Mouse (Mus musculus): Measurements from ENCODE around the gene Ablim1. TPM values are rescaled to one million over a fixed set of nuclear protein-coding genes. Genes with fewer than 3 reads are reported as not detected.
"Not testable (repeated sequence)": the region's sequence is repeated elsewhere in the genome, so short reads cannot be mapped to it uniquely, and the experiment has no call there.

Ablim1 gene
- polyA plus RNA-seq, 1 experiment from 2014 or later, result 46.9 TPM

DNA sequence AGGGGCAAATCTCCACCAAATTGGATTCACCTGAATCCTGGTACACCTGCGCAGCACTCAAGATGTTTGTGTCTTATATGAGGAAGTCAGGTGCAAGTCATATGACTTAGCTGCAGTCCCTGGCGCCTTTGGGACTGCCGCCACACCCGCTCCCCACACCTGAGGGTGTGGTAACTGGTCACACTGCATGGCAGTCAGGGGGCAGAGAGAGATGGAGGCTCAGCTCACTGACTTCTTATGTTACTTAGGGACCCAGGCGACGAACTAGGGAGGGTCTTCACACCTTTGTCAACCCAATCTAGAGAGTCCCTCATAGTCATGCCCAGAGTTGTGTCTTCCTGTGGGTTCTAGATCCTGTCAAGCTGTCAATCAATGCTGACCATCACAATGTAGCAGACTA lies 179.1 kb downstream of the Ablim1 start:
- H3K27ac ChIP-seq (replicated peaks in 1 of 2; ENCODE audit: control insufficient read depth in 1 of 2, insufficient read depth in 1 of 2, low read depth in 2 of 2, low read length in 2 of 2); H3K4me3 ChIP-seq (ENCODE audit: control insufficient read depth in 1 of 2, insufficient read depth in 1 of 2, low read depth in 1 of 2, low read length in 2 of 2); H3K4me2 ChIP-seq (ENCODE audit: low read length); H3K9ac ChIP-seq (ENCODE audit: low read length); H3K9me3 ChIP-seq (ENCODE audit: control insufficient read depth, low read length); H3K27me3 ChIP-seq (ENCODE audit: control insufficient read depth, insufficient read depth, low read length); ATAC-seq (ENCODE audit: insufficient number of reproducible peaks, insufficient read depth, low FRiP score, low read depth): not testable (repeated sequence)
- peaks cover 3 to 17% of the 10 kb centered on the region in 2 experiments; a peak in 3 of 4 replicates for H3K4me1 ChIP-seq (ENCODE audit: control insufficient read depth in 2 of 2, insufficient read depth in 2 of 2, low read length in 2 of 2)
- 90% methylated on average over 6 of the region's 6 CpGs for WGBS
- H3K36me3 ChIP-seq (ENCODE audit: control insufficient read depth, insufficient read depth, low read length), result peaks cover 30% of the 10 kb centered on the region

DNA sequence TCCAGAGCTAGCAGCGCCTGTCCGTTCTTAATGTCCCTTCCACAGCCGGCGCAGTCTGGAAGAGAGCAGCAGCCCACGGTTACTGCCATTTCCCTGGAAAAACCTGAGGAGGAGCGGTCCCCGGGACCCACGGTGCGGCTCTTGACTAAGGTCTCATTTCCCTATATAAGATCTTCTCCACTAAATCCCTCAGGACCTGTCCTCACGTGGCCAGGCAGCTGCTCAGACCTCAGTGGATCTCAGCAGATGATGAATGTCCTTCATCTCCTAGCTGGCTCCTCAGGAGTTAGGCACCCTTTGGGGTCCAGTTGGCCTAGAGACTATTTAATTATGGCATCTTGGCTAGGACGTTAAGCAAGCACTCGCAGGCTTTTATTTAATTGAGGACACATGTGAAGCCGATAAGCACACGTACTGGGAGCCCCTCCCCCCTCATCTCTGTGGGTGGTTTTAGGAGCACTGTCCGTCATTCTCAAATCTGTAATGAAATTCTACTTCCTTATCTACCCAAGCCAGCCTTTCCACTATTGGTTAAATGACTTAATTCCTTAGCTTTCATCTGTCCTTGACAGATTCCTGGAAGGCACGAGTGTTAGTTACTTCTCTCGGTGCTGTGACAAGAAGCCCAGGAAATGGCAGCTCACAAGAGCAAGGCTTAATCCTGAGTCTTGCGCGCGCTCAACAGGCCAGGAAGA lies 179.9 kb downstream of the Ablim1 start:
- no peak overlapping the region for H3K9ac ChIP-seq (ENCODE audit: low read length)
- ATAC-seq (ENCODE audit: insufficient number of reproducible peaks, insufficient read depth, low FRiP score, low read depth), result no peak
- H3K27me3 ChIP-seq (ENCODE audit: control insufficient read depth, insufficient read depth, low read length), result no peaks in the 10 kb centered on the region
- H3K4me2 ChIP-seq (ENCODE audit: low read length), result peak overlapping the region; percentile 19; the same call in 1 of the 2 replicates
- no peak overlapping the region for H3K4me3 ChIP-seq (ENCODE audit: control insufficient read depth in 1 of 2, insufficient read depth in 1 of 2, low read depth in 1 of 2, low read length in 2 of 2)
- peaks cover 3 to 19% of the 10 kb centered on the region in 2 experiments; a peak in 3 of 4 replicates for H3K4me1 ChIP-seq (ENCODE audit: control insufficient read depth in 2 of 2, insufficient read depth in 2 of 2, low read length in 2 of 2)
- no peaks in the 10 kb centered on the region for H3K9me3 ChIP-seq (ENCODE audit: control insufficient read depth, low read length)
- no peak overlapping the region for H3K27ac ChIP-seq (replicated peaks in 1 of 2; ENCODE audit: control insufficient read depth in 1 of 2, insufficient read depth in 1 of 2, low read depth in 2 of 2, low read length in 2 of 2)
- peaks cover 37% of the 10 kb centered on the region for H3K36me3 ChIP-seq (ENCODE audit: control insufficient read depth, insufficient read depth, low read length)
- WGBS, result 54% methylated on average over 20 of the region's 20 CpGs

DNA sequence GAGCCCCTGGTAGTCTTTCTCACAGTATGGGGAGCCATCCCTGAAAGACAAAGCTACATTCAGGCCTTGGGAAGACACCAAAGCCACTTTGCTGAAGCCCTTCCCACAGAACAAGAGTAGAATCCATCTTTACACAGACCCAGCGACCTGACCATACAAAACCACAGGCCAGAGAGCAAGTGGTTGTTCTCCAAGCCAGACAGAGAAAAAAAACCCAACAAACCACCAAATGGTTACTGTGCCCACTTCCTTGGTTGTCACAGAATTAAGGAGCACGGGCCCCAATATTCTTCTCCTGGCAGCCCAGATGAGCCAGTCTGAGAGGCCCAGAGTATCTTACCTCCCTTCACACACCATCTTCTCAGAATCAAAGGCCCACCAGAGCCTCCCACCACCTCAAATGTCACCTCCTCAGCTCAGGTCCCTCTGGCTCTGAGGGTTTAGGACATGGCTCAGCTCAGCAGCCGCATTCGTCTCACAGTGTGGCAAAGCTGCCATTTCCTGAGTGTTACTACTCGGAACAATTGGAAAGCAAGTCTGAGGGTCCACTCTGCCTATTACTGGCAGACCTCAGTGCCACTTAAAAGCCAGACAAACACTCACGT lies 181.7 kb downstream of the Ablim1 start:
- no peak overlapping the region for H3K27ac ChIP-seq (replicated peaks in 1 of 2; ENCODE audit: control insufficient read depth in 1 of 2, insufficient read depth in 1 of 2, low read depth in 2 of 2, low read length in 2 of 2)
- H3K9ac ChIP-seq (ENCODE audit: low read length), result no peak overlapping the region
- no peak for ATAC-seq (ENCODE audit: insufficient number of reproducible peaks, insufficient read depth, low FRiP score, low read depth)
- H3K9me3 ChIP-seq (ENCODE audit: control insufficient read depth, low read length), result no peaks in the 10 kb centered on the region
- whole genome bisulfite sequencing, result 84% methylated on average over 6 of the region's 6 CpGs
- H3K27me3 ChIP-seq (ENCODE audit: control insufficient read depth, insufficient read depth, low read length), result no peaks in the 10 kb centered on the region
- H3K4me2 ChIP-seq (ENCODE audit: low read length), result no peak overlapping the region
- peaks cover 37% of the 10 kb centered on the region for H3K36me3 ChIP-seq (ENCODE audit: control insufficient read depth, insufficient read depth, low read length)
- H3K4me3 ChIP-seq (ENCODE audit: control insufficient read depth in 1 of 2, insufficient read depth in 1 of 2, low read depth in 1 of 2, low read length in 2 of 2), result no peak overlapping the region
- H3K4me1 ChIP-seq (ENCODE audit: control insufficient read depth in 2 of 2, insufficient read depth in 2 of 2, low read length in 2 of 2), result peaks cover 3 to 17% of the 10 kb centered on the region in 2 experiments; a peak in 3 of 4 replicates

DNA sequence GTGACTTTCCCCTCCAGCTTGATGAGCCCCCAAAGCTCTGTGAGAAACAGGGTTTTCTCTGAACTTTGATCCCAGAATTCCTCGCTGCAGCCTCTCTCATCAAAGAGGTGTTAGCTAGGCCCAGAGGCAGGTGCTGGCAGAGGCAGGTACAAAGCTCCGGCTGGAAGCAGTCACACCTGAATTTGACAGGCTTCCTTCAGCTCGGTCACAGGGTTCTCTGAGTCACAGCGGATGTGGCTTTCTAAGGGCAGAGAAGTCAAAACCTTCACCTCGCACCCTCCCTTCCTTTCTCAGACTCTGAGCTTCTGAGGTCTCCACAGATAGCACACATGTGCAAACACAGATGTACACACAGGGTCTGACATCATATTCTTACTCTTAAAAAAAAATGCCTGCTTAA lies 182.4 kb downstream of the Ablim1 start:
- no peak for ATAC-seq (ENCODE audit: insufficient number of reproducible peaks, insufficient read depth, low FRiP score, low read depth)

DNA sequence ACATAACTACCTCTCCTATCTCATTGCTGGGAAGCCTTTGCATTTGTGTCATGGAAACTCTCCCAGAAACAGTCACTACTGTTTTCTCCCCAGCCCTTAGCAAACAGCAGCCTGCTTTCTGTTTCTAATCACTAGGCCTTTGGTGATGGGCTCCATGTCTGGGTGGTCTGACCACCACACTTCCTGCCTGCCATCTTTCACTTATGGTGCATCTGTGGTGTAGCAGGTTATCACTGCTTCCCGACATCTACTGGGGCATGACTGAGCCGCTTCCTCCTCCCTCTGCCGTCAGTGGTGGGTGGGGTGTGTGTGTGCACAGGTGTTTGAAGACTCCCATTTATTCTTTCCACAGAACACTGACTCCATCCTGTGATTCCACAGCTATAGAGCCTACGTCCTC lies 183.4 kb downstream of the Ablim1 start:
- Histone ChIP-seq H3K9ac (ENCODE audit: low read length) (no peak overlapping the region), H3K4me2 (ENCODE audit: low read length) (no peak overlapping the region), H3K36me3 (ENCODE audit: control insufficient read depth, insufficient read depth, low read length) (peaks cover 42% of the 10 kb centered on the region), H3K9me3 (ENCODE audit: control insufficient read depth, low read length) (no peaks in the 10 kb centered on the region), H3K27ac (replicated peaks in 1 of 2; ENCODE audit: control insufficient read depth in 1 of 2, insufficient read depth in 1 of 2, low read depth in 2 of 2, low read length in 2 of 2) (no peak overlapping the region), H3K27me3 (ENCODE audit: control insufficient read depth, insufficient read depth, low read length) (no peaks in the 10 kb centered on the region), H3K4me3 (ENCODE audit: control insufficient read depth in 1 of 2, insufficient read depth in 1 of 2, low read depth in 1 of 2, low read length in 2 of 2) (no peak overlapping the region), H3K4me1 (ENCODE audit: control insufficient read depth in 2 of 2, insufficient read depth in 2 of 2, low read length in 2 of 2) (peaks cover 3 to 17% of the 10 kb centered on the region in 2 experiments; a peak in 3 of 4 replicates)
- 48% methylated on average over 4 of the region's 4 CpGs for WGBS
- no peak for ATAC-seq (ENCODE audit: insufficient number of reproducible peaks, insufficient read depth, low FRiP score, low read depth)

More for the DNA sequence above, 182.4 kb downstream of the Ablim1 start:
- peaks cover 3 to 17% of the 10 kb centered on the region in 2 experiments; a peak in 3 of 4 replicates for H3K4me1 ChIP-seq (ENCODE audit: control insufficient read depth in 2 of 2, insufficient read depth in 2 of 2, low read length in 2 of 2)
- WGBS, result 83% methylated on average over 5 of the region's 5 CpGs
- H3K4me3 ChIP-seq (ENCODE audit: control insufficient read depth in 1 of 2, insufficient read depth in 1 of 2, low read depth in 1 of 2, low read length in 2 of 2), result no peak overlapping the region
- no peaks in the 10 kb centered on the region for H3K27me3 ChIP-seq (ENCODE audit: control insufficient read depth, insufficient read depth, low read length)
- no peaks in the 10 kb centered on the region for H3K9me3 ChIP-seq (ENCODE audit: control insufficient read depth, low read length)
- peaks cover 37% of the 10 kb centered on the region for H3K36me3 ChIP-seq (ENCODE audit: control insufficient read depth, insufficient read depth, low read length)
- no peak overlapping the region for H3K9ac ChIP-seq (ENCODE audit: low read length)
- H3K27ac ChIP-seq (replicated peaks in 1 of 2; ENCODE audit: control insufficient read depth in 1 of 2, insufficient read depth in 1 of 2, low read depth in 2 of 2, low read length in 2 of 2), result no peak overlapping the region
- H3K4me2 ChIP-seq (ENCODE audit: low read length), result no peak overlapping the region

DNA sequence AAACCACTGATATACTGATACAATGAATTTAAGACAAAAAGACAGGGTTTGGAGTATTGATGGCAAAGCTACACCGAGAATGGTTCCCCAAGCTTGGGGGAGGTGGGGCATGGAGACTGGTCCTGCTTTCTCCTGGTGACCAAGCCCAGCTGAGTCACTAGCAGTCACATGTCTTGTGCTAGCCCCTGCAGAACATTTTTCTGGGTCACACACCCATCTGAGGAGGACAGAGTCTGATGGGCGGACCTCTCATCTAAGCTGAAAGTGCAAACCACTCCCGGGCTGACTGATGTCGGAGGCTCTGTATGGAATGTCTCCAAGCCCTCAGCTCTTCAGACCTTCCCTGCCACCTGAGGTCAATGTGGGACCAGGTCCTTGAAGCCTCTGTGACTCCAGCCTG lies 184.1 kb downstream of the Ablim1 start:
- H3K4me2 ChIP-seq (ENCODE audit: low read length), result no peak overlapping the region
- H3K4me1 ChIP-seq (ENCODE audit: control insufficient read depth in 2 of 2, insufficient read depth in 2 of 2, low read length in 2 of 2), result peaks cover 3 to 17% of the 10 kb centered on the region in 2 experiments; a peak in 3 of 4 replicates
- no peak overlapping the region for H3K4me3 ChIP-seq (ENCODE audit: control insufficient read depth in 1 of 2, insufficient read depth in 1 of 2, low read depth in 1 of 2, low read length in 2 of 2)
- no peaks in the 10 kb centered on the region for H3K27me3 ChIP-seq (ENCODE audit: control insufficient read depth, insufficient read depth, low read length)
- WGBS, result 85% methylated on average over 4 of the region's 4 CpGs
- ATAC-seq (ENCODE audit: insufficient number of reproducible peaks, insufficient read depth, low FRiP score, low read depth), result no peak
- no peak overlapping the region for H3K9ac ChIP-seq (ENCODE audit: low read length)
- no peaks in the 10 kb centered on the region for H3K9me3 ChIP-seq (ENCODE audit: control insufficient read depth, low read length)
- H3K36me3 ChIP-seq (ENCODE audit: control insufficient read depth, insufficient read depth, low read length), result peaks cover 42% of the 10 kb centered on the region
- no peak overlapping the region for H3K27ac ChIP-seq (replicated peaks in 1 of 2; ENCODE audit: control insufficient read depth in 1 of 2, insufficient read depth in 1 of 2, low read depth in 2 of 2, low read length in 2 of 2)

DNA sequence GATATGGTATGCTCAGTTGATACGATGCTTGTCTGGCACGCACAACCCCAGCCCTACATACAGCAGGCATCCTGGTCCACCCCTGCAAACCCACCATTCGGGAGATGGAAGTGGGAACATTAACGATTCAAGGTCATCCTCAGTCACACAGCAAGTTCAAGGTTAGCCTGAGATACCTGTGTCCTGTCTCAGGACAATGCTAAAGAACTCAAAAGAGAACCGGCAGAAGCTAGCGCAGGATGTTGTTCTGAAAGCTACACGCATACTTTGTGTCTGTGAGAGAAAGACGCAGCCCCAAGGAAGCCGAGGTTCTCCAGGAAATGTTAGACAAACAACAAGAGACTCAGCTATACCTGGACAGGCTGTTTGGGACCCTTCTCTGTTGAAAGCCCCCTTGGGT lies 185.0 kb downstream of the Ablim1 start:
- H3K27me3 ChIP-seq (ENCODE audit: control insufficient read depth, insufficient read depth, low read length), result no peaks in the 10 kb centered on the region
- no peak overlapping the region for H3K9ac ChIP-seq (ENCODE audit: low read length)
- WGBS, result 79% methylated on average over 9 of the region's 9 CpGs
- no peak overlapping the region for H3K4me2 ChIP-seq (ENCODE audit: low read length)
- no peak overlapping the region for H3K4me3 ChIP-seq (ENCODE audit: control insufficient read depth in 1 of 2, insufficient read depth in 1 of 2, low read depth in 1 of 2, low read length in 2 of 2)
- H3K9me3 ChIP-seq (ENCODE audit: control insufficient read depth, low read length), result no peaks in the 10 kb centered on the region
- H3K4me1 ChIP-seq (ENCODE audit: control insufficient read depth in 2 of 2, insufficient read depth in 2 of 2, low read length in 2 of 2), result peaks cover 3 to 19% of the 10 kb centered on the region in 2 experiments; a peak in 3 of 4 replicates
- ATAC-seq (ENCODE audit: insufficient number of reproducible peaks, insufficient read depth, low FRiP score, low read depth), result peak; percentile 14; the same call in 1 of the 2 replicates
- no peak overlapping the region for H3K27ac ChIP-seq (replicated peaks in 1 of 2; ENCODE audit: control insufficient read depth in 1 of 2, insufficient read depth in 1 of 2, low read depth in 2 of 2, low read length in 2 of 2)
- peaks cover 42% of the 10 kb centered on the region for H3K36me3 ChIP-seq (ENCODE audit: control insufficient read depth, insufficient read depth, low read length)
